Mouse (Mus musculus) liver, adult 2 months (tissue): ENCODE measurements at regions not wholly inside any gene's neighbourhood (a gene's known extent, or its start where the extent isn't known, plus 50 kb on each side); places are given as distances from the start of the nearest gene placed in this dataset.

Experiments
- CTCF ChIP-seq: fragments of 200-500 bp; IDR thresholded peaks from 2 replicates; pipeline ENCODE4 v1.5.1; 2011; ENCODE audit warnings: low read depth, low read length, control low read depth
- POLR2A ChIP-seq: fragments of 200-500 bp; IDR thresholded peaks from 2 replicates; pipeline ENCODE4 v1.6.1; 2011; ENCODE audit warnings: low read length, control low read depth; ENCODE audit not compliant: insufficient read depth; ENCODE audit errors: extremely low read depth

DNA sequence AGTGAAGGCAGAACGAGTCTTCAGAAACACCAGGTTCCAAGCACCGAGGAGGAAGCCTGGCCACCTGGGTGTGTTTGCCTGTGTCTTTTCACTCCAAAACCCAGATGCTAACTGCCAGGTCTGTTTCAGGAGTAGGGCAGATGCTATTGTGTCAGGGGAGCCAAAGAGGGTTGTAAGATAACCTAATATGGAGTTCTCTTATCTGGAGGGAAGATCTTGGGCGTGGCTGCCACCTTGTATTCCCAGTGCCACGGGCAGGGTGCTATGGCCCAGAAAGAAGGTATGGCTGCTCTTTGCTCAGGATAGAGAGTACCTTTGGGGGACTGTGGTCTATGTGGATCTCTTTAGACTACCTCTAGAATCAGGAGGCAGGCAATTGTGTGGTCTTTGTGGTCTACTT lies 216.0 kb upstream of the Atp5g3 start:
- no peak for TF ChIP-seq POLR2A
- TF ChIP-seq CTCF = no peak
